Mouse (Mus musculus): ENCODE data around the gene Ccdc69.

Gene Ccdc69

DNA sequence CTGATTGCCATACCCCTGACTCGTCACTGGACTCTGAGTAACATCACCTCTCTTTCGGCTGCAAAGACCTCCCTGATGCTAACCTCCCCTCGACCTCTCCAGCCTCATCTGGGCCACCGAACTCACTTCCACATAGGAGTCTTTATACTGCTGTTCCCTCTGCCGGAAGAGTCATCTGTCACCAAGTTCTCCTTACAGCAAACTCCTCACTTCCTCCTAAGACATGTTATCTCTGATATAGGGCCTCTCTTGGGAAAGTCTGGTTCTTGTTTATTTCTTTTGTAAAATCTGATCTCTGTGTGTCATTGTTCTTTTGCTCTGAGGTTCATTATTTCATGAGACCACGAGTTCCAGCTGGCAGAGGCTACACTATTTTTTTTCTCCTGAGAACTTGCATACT lies 69.7 kb downstream of the Ccdc69 start:
- no peak for DNase-seq (ENCODE audit: low spot score)

GRCm38 (mm10) chr11:55005684-55006083 lies 72.2 kb downstream of the Ccdc69 start:
- DNase-seq (ENCODE audit: low spot score), result no peak

- DNase-seq (ENCODE audit: low spot score), result no peak
Measured at GRCm38 (mm10) chr11:55004970-55005502, 72.9 kb downstream of the Ccdc69 start.

All from layer of hippocampus, adult 11-12 months (tissue).